Mouse (Mus musculus) limb, embryonic 10.5 days (tissue): ENCODE measurements around the gene Trp53rka. TPM values are rescaled to one million over a fixed set of nuclear protein-coding genes. Genes with fewer than 3 reads are reported as not detected.

Source experiments
- DNase-seq: peaks from one replicate; pipeline ENCODE4 v3.0.0-alpha.2; 2017; ENCODE audit warnings: low spot score
- H3K27ac ChIP-seq: fragments of 300-500 bp; sonication (generic); 2 replicates; pipeline ENCODE4 v1.5.1; 2016; ENCODE audit warnings: mild to moderate bottlenecking
- H3K27me3 ChIP-seq: fragments of 300-500 bp; sonication (generic); 2 replicates; pipeline ENCODE4 v1.6.1; 2016; ENCODE audit warnings: low read depth, mild to moderate bottlenecking; ENCODE audit not compliant: poor library complexity, severe bottlenecking
- H3K36me3 ChIP-seq: fragments of 300-500 bp; sonication (generic); 2 replicates; pipeline ENCODE4 v1.6.1; 2016; ENCODE audit warnings: mild to moderate bottlenecking, moderate library complexity
- H3K4me1 ChIP-seq: fragments of 300-500 bp; sonication (generic); 2 replicates; pipeline ENCODE4 v1.6.1; 2016
- H3K4me3 ChIP-seq: fragments of 300-500 bp; sonication (generic); 2 replicates; pipeline ENCODE4 v1.5.1; 2016; ENCODE audit warnings: mild to moderate bottlenecking, moderate library complexity
- H3K9me3 ChIP-seq: fragments of 300-500 bp; sonication (generic); replicated peaks from 2 replicates; pipeline ENCODE4 v1.6.1; 2016; ENCODE audit warnings: mild to moderate bottlenecking
- WGBS: fragments of 180-500 bp; shearing (Covaris S2); methylation state at CpG from one replicate; pipeline ENCODE4 v1.1.7; 2016; 5-methylcytosine and 5-hydroxymethylcytosine counted together
- polyA plus RNA-seq: library from polyadenylated mRNA; unstranded; fragments of >200 nt; fragmentation: Nextera tagmentation; extraction: Ambion mirVana; gene quantifications from 2 replicates; pipeline ENCODE4 v1.2.1, GENCODE M21; 2016

The Trp53rka gene
- polyA plus RNA-seq, 1 experiment from 2014 or later, result 56.1 TPM

- Histone ChIP-seq H3K9me3 (no peaks in the 10 kb centered on the region), H3K27me3 (peaks cover 33% of the 10 kb centered on the region), H3K27ac (peak within 1 kb of the TSS; percentile 85), H3K4me3 (peak within 1 kb of the TSS; percentile 63), H3K36me3 (no peaks in the 10 kb centered on the region), H3K4me1 (peaks cover 18% of the 10 kb centered on the region)
- 7% methylated on average over 31 of the region's 32 CpGs for WGBS
- DNase-seq, result peak; percentile 58
These were observed 10.4 kb upstream of the Trp53rka start, which contains the start of gene Slc2a10 for GRCm38 (mm10) chr2:165503259-165504203. Gene Slc2a10, plus strand, starts transcription at chr2:165503787.

GRCm38 (mm10) chr2:165498816-165499215, 5.7 kb upstream of the Trp53rka start:
- H3K27me3 ChIP-seq, result peaks cover 18% of the 10 kb centered on the region; the same call in 1 of the 2 replicates
- DNase-seq, result no peak
- H3K36me3 ChIP-seq, result no peaks in the 10 kb centered on the region
- no peaks in the 10 kb centered on the region for H3K9me3 ChIP-seq
- H3K4me3 ChIP-seq, result no peak overlapping the region
- no peak overlapping the region for H3K27ac ChIP-seq
- 77% methylated on average over 6 of the region's 6 CpGs for WGBS
- H3K4me1 ChIP-seq, result peaks cover 13% of the 10 kb centered on the region

GRCm38 (mm10) chr2:165497706-165498275, 4.7 kb upstream of the Trp53rka start:
- WGBS, result 79% methylated on average over 2 of the region's 2 CpGs
- no peak for DNase-seq
- H3K4me1 ChIP-seq, result peaks cover 10% of the 10 kb centered on the region
- no peaks in the 10 kb centered on the region for H3K9me3 ChIP-seq
- H3K27me3 ChIP-seq, result peaks cover 12% of the 10 kb centered on the region; the same call in 1 of the 2 replicates
- no peak overlapping the region for H3K27ac ChIP-seq
- no peak overlapping the region for H3K4me3 ChIP-seq
- no peaks in the 10 kb centered on the region for H3K36me3 ChIP-seq

- peak; percentile 55 for DNase-seq
These were observed 3.1 kb upstream of the Trp53rka start for GRCm38 (mm10) chr2:165496251-165496650.

GRCm38 (mm10) chr2:165494495-165494894, 1.4 kb upstream of the Trp53rka start:
- Histone ChIP-seq H3K27ac (no peak overlapping the region), H3K27me3 (peaks cover 8% of the 10 kb centered on the region; the same call in 1 of the 2 replicates), H3K36me3 (peaks cover 17% of the 10 kb centered on the region), H3K9me3 (no peaks in the 10 kb centered on the region), H3K4me3 (no peak overlapping the region), H3K4me1 (peaks cover 19% of the 10 kb centered on the region)
- DNase-seq, result no peak
- 57% methylated on average over 2 of the region's 2 CpGs for WGBS

More at GRCm38 (mm10) chr2:165496251-165496650, 3.1 kb upstream of the Trp53rka start:
- Histone ChIP-seq H3K27ac (no peak overlapping the region), H3K4me3 (no peak overlapping the region), H3K9me3 (no peaks in the 10 kb centered on the region), H3K4me1 (peaks cover 19% of the 10 kb centered on the region), H3K27me3 (peaks cover 8% of the 10 kb centered on the region; the same call in 1 of the 2 replicates), H3K36me3 (no peaks in the 10 kb centered on the region)

GRCm38 (mm10) chr2:165493587-165494210, 575 bp upstream of the Trp53rka start:
- 33% methylated on average over 17 of the region's 17 CpGs for WGBS
- Histone ChIP-seq H3K36me3 (peaks cover 25% of the 10 kb centered on the region), H3K4me3 (peak overlapping the region; percentile 76), H3K4me1 (peaks cover 19% of the 10 kb centered on the region), H3K9me3 (no peaks in the 10 kb centered on the region), H3K27ac (peak overlapping the region; percentile 85), H3K27me3 (peaks cover 4% of the 10 kb centered on the region; the same call in 1 of the 2 replicates)
- no peak for DNase-seq

- peak overlapping the region; percentile 37; the same call in 1 of the 2 replicates for H3K27ac ChIP-seq
- H3K9me3 ChIP-seq, result no peaks in the 10 kb centered on the region
- peaks cover 26% of the 10 kb centered on the region for H3K4me1 ChIP-seq
- H3K27me3 ChIP-seq, result no peaks in the 10 kb centered on the region
- peak overlapping the region; percentile 8; the same call in 1 of the 2 replicates for H3K4me3 ChIP-seq
- WGBS, result 36% methylated on average over 8 of the region's 8 CpGs
- peaks cover 34% of the 10 kb centered on the region for H3K36me3 ChIP-seq
- peak; percentile 80 for DNase-seq
These were observed 6.1 kb downstream of the Trp53rka start for GRCm38 (mm10) chr2:165486881-165487535.

GRCm38 (mm10) chr2:165486401-165486800, 6.7 kb downstream of the Trp53rka start:
- Histone ChIP-seq H3K4me3 (no peak overlapping the region), H3K36me3 (peaks cover 34% of the 10 kb centered on the region), H3K27me3 (no peaks in the 10 kb centered on the region), H3K4me1 (peaks cover 24% of the 10 kb centered on the region), H3K27ac (0 out of 2 replicates have a peak overlapping the region, but pooled peaks have one; percentile 37), H3K9me3 (no peaks in the 10 kb centered on the region)
- WGBS, result 88% methylated on average over 5 of the region's 5 CpGs
- DNase-seq, result no peak

- H3K4me1 ChIP-seq, result peaks cover 24% of the 10 kb centered on the region
- no peak for DNase-seq
- H3K9me3 ChIP-seq, result no peaks in the 10 kb centered on the region
- no peaks in the 10 kb centered on the region for H3K27me3 ChIP-seq
- peaks cover 30% of the 10 kb centered on the region for H3K36me3 ChIP-seq
- 84% methylated on average over 3 of the region's 3 CpGs for WGBS
- H3K4me3 ChIP-seq, result no peak overlapping the region
- H3K27ac ChIP-seq, result no peak overlapping the region
These were observed 7.3 kb downstream of the Trp53rka start for GRCm38 (mm10) chr2:165485826-165486225.

- 73% methylated on average over 6 of the region's 6 CpGs for WGBS
- Histone ChIP-seq H3K4me3 (no peak overlapping the region), H3K4me1 (peaks cover 24% of the 10 kb centered on the region), H3K36me3 (peaks cover 13% of the 10 kb centered on the region), H3K9me3 (no peaks in the 10 kb centered on the region), H3K27me3 (no peaks in the 10 kb centered on the region), H3K27ac (no peak overlapping the region)
- DNase-seq, result no peak
These were observed 9.0 kb downstream of the Trp53rka start for GRCm38 (mm10) chr2:165484152-165484551.

- Histone ChIP-seq H3K36me3 (no peaks in the 10 kb centered on the region), H3K27ac (no peak overlapping the region), H3K9me3 (no peaks in the 10 kb centered on the region), H3K4me1 (peaks cover 19% of the 10 kb centered on the region), H3K27me3 (no peaks in the 10 kb centered on the region), H3K4me3 (no peak overlapping the region)
- DNase-seq, result no peak
- WGBS, result 51% methylated on average over 8 of the region's 8 CpGs
These were observed 11.1 kb downstream of the Trp53rka start for GRCm38 (mm10) chr2:165482003-165482402.

GRCm38 (mm10) chr2:165475850-165476249, 17.3 kb downstream of the Trp53rka start:
- no peak overlapping the region for H3K27ac ChIP-seq
- 74% methylated on average over 5 of the region's 5 CpGs for WGBS

More at GRCm38 (mm10) chr2:165475850-165476249, 17.3 kb downstream of the Trp53rka start:
- Histone ChIP-seq H3K27me3 (peaks cover 40% of the 10 kb centered on the region), H3K36me3 (no peaks in the 10 kb centered on the region), H3K4me3 (no peak overlapping the region), H3K4me1 (peaks cover 7% of the 10 kb centered on the region), H3K9me3 (no peaks in the 10 kb centered on the region)
- no peak for DNase-seq
